Mouse (Mus musculus) left cerebral cortex, postnatal 14 days (tissue): ENCODE measurements at regions not wholly inside any gene's neighbourhood (a gene's known extent, or its start where the extent isn't known, plus 50 kb on each side); places are given as distances from the start of the nearest gene placed in this dataset.

ENCODE experiments used
- DNase-seq, 2 experiments: peaks; one replicate each; pipeline ENCODE4 v3.0.0; 2021 to 2022; ENCODE audit warnings: low spot score in 2 of 2, mixed read lengths in 1 of 2
- intact Hi-C: fragments of 180-260 bp; cut with DNase I; formaldehyde crosslinking; loops from one replicate; pipeline ENCODE4 v1.15.1; 2025

DNA sequence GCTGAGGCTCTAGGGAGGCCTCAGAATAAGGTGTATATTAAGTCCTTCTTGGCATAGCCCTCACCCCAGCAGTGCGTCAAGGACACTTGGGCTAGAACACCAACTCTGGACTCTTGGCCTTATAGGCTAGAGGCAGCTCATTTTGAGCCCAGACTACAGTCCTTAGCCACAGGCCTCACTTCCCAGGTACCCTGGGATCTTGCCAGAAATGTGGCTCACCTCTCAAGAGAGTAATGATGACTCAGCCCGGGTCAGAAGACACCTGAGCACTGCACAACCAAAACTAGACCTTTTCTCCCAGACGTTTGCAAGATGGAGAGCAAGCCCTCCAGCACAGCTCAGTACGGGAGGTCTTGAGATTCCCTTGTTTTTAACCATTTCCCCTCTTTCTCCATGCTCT is 52.9 kb upstream of the Gadd45a start:
- intact Hi-C loops = no loop called here
- no peak for DNase-seq

DNA sequence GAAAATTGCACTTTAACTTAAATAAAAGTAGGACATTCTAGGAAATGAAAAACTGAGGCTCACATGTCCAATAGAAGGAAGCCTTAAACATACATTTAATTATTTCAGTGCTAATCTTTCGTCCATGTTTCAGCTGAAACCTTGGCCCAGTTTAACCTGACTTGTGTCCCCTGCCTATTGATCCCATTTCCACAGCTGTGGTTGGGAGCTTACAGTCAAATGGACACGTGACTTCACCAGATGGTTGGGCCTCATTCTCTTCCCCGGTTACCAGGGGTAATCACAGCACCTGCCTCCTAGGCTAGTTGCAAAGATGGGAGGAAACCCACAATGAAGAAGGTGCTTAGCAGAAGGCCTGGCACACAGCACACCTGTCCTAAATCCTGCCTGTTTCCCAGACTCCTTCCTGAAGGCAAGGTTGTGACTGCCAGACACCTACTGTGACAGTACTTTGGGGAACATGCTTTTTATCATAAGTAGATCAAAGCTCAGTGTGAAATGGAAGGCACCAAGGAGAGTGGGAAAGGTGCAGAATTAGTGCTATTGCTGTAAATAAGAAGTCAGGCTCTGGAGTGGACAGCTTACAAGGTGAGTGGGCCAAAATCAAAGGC is 52.4 kb upstream of the Gadd45a start:
- intact Hi-C loops = no loop called here
- no peak for DNase-seq

DNA sequence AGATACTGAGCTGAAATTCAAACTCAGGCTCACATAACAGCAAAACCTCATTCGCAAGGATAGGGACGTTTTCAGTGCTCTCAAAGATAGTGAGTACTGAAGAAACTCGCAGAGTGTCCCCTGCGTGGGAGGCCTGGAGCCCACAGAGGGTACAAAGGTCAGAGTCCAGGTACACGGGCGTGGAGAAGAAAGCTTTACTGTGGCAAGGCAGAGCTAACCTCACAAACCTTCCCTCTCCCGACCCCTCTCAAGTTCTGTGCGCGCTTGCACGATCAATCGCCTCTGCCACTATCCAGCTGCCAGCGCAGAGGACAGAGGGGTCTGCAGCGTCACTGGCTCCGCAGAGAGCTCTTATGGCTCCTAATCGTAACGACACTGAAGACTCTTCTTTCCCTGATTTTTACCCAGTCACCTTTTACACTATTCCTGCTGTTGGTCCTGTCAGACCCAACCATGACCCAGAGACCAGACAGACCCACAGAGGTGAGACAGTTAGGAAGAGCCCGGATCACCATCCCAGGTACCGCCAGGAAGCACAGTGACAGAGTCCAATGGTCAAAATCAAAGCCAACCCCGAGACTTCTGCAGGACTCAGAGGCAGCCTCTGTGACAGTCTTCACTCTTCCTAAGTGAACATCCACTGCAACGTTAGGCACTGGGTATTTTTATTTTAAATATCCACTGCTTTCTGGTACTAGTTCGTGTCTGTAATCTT is 51.6 kb upstream of the Gadd45a start:
- DNase-seq = no peak
- intact Hi-C loops = no loop called here

DNA sequence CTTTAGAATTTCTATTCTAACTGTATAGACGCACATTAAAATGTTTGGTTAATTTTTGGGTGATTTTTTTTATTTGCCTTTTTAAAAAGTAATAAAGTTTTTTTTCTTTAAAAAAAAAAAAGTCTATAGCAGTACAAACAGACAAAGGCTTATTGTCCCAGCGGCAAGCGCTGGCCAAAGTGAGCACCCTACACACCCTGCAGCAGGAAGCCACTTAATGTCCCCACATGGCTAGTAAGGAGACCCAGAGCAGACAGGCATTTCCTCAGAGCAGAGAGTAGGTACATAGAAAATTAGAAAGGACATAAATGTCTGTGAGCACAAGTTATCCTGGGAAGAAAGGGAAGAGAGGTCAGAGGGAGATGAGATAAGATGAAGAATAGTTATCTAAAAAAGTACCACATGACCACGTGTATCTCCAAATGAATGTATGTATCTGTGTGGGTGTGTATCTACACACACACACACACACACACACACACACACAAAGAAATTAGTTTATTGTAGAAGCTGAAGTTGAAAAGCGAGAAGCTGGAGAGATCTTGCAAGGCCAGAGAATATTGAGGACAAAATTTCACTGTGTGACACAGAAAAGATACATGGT is 50.7 kb upstream of the Gadd45a start:
- intact Hi-C loops = no loop called here
- no peak for DNase-seq

DNA sequence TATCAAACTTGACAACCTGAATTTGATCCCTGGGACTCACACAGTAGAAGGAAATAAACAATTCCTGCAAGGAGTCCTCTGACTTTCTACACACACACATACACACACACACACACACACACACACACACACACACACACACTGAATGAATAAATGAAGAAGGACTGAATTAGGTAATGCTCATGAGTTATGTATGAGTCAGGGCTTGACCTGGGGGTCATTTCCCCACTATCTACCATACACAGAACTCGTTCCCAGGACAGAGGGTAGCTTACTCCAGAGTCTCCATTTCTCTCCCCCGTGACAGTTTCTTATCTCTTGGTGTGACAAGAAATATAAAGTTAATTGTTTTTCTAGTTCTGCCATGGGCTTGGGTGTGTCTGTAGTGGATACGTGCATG is 50.1 kb upstream of the Gadd45a start:
- no peak for DNase-seq
- intact Hi-C loops = no loop called here
